Mouse (Mus musculus): ENCODE measurements around the gene B3galt5. TPM values are rescaled to one million over a fixed set of nuclear protein-coding genes. Genes with fewer than 3 reads are reported as not detected.

The B3galt5 gene
- 1.0 and 1.4 TPM in 2 replicates for polyA plus RNA-seq (2016; fragmentation: Nextera tagmentation; extraction: Ambion mirVana)

GRCm38 (mm10) chr16:96235366-96235970 lies at the start of gene B3galt5:
TSS of gene B3galt5 (plus strand) at chr16:96235801.
- H3K9me3 ChIP-seq = no peaks in the 10 kb centered on the region
- H3K27me3 ChIP-seq = no peaks in the 10 kb centered on the region
- H3K4me2 ChIP-seq (replicated peaks) = no peak within 1 kb of the TSS
- 63% methylated on average over 17 of the region's 17 CpGs for WGBS
- ATAC-seq (ENCODE audit: low FRiP score, low read depth) = no peak
- H3K36me3 ChIP-seq = no peaks in the 10 kb centered on the region
- H3K4me3 ChIP-seq = no peak within 1 kb of the TSS
- H3K9ac ChIP-seq (replicated peaks) = no peak within 1 kb of the TSS
- H3K4me1 ChIP-seq = peaks cover 8% of the 10 kb centered on the region; the same call in 1 of the 2 replicates
- H3K27ac ChIP-seq (replicated peaks) = peak within 1 kb of the TSS; percentile 27; the same call in 1 of the 2 replicates

DNA sequence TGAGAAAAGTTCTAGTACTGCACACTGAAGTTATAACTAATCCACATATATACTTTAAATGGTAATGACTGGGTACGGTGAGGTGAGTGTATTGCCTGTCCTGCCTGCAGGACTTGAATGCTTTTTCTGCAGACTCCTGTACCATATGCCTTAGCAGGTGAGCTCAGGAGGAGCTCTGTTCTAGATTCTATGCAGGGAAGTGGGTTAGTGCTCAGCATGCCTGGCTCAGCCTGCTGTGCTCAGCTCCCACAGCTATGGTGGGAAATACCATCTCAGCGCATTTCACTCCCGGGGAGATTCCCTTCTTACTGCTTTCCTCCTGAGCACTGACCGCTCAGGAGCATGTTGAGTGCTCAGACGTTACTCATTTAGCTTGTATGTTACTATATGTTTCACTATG lies 48.0 kb upstream of the B3galt5 start:
- H3K36me3 ChIP-seq = no peaks in the 10 kb centered on the region; the same call in 1 of the 2 replicates
- H3K4me1 ChIP-seq = peaks cover 6% of the 10 kb centered on the region; the same call in 1 of the 2 replicates
- no peak for ATAC-seq (ENCODE audit: low FRiP score, low read depth)
- 90% methylated on average over 5 of the region's 5 CpGs for WGBS
- H3K9ac ChIP-seq (replicated peaks) = no peak overlapping the region
- no peak overlapping the region for H3K4me2 ChIP-seq (replicated peaks)
- peaks cover 4% of the 10 kb centered on the region; the same call in 1 of the 2 replicates for H3K9me3 ChIP-seq
- 0 out of 2 replicates have a peak, but pooled peaks cover 4% of the 10 kb centered on the region for H3K27me3 ChIP-seq
- no peak overlapping the region for H3K4me3 ChIP-seq
- H3K27ac ChIP-seq (replicated peaks) = no peak overlapping the region

GRCm38 (mm10) chr16:96191531-96192506 lies 43.8 kb upstream of the B3galt5 start, which contains the start of gene Lca5l:
TSS of gene Lca5l (minus strand) at chr16:96192271.
- 1% methylated on average over 77 of the region's 77 CpGs for WGBS
- H3K4me3 ChIP-seq = peak within 1 kb of the TSS; percentile 77
- H3K27ac ChIP-seq (replicated peaks) = peak within 1 kb of the TSS; percentile 64; the same call in 1 of the 2 replicates
- peaks cover 6% of the 10 kb centered on the region; the same call in 1 of the 2 replicates for H3K4me1 ChIP-seq
- H3K27me3 ChIP-seq = 0 out of 2 replicates have a peak, but pooled peaks cover 4% of the 10 kb centered on the region
- H3K9me3 ChIP-seq = no peaks in the 10 kb centered on the region
- H3K9ac ChIP-seq (replicated peaks) = peak within 1 kb of the TSS; percentile 79
- peak; percentile 99 for ATAC-seq (ENCODE audit: low FRiP score, low read depth)
- peak within 1 kb of the TSS; percentile 58 for H3K4me2 ChIP-seq (replicated peaks)
- no peaks in the 10 kb centered on the region for H3K36me3 ChIP-seq

- no peaks in the 10 kb centered on the region for H3K9me3 ChIP-seq
- peak within 1 kb of the TSS; percentile 58 for H3K4me2 ChIP-seq (replicated peaks)
- peak within 1 kb of the TSS; percentile 29 for H3K4me3 ChIP-seq
- H3K36me3 ChIP-seq = no peaks in the 10 kb centered on the region
- H3K27ac ChIP-seq (replicated peaks) = no peak within 1 kb of the TSS
- peak; percentile 68 for ATAC-seq (ENCODE audit: low FRiP score, low read depth)
- H3K27me3 ChIP-seq = no peaks in the 10 kb centered on the region; the same call in 1 of the 2 replicates
- no peak within 1 kb of the TSS; the same call in 1 of the 2 replicates for H3K9ac ChIP-seq (replicated peaks)
- 9% methylated on average over 20 of the region's 20 CpGs for WGBS
- H3K4me1 ChIP-seq = peaks cover 10% of the 10 kb centered on the region
These were observed 35.5 kb upstream of the B3galt5 start, which contains the start of gene Sh3bgr for GRCm38 (mm10) chr16:96199913-96200701. TSS of gene Sh3bgr (plus strand) at chr16:96200450.

GRCm38 (mm10) chr16:96200702-96201028 lies 34.9 kb upstream of the B3galt5 start:
- Histone ChIP-seq H3K4me3 (peak overlapping the region; percentile 29), H3K4me2 (replicated peaks) (peak overlapping the region; percentile 58), H3K9me3 (no peaks in the 10 kb centered on the region), H3K27ac (replicated peaks) (no peak overlapping the region), H3K27me3 (no peaks in the 10 kb centered on the region; the same call in 1 of the 2 replicates), H3K36me3 (no peaks in the 10 kb centered on the region), H3K9ac (replicated peaks) (no peak overlapping the region; the same call in 1 of the 2 replicates), H3K4me1 (peaks cover 10% of the 10 kb centered on the region)
- ATAC-seq (ENCODE audit: low FRiP score, low read depth) = no peak
- WGBS = 43% methylated on average over 9 of the region's 9 CpGs

GRCm38 (mm10) chr16:96201485-96202232 lies 33.9 kb upstream of the B3galt5 start:
- Histone ChIP-seq H3K27me3 (no peaks in the 10 kb centered on the region; the same call in 1 of the 2 replicates), H3K9ac (replicated peaks) (no peak overlapping the region), H3K9me3 (no peaks in the 10 kb centered on the region), H3K36me3 (no peaks in the 10 kb centered on the region), H3K4me1 (peaks cover 10% of the 10 kb centered on the region), H3K4me2 (replicated peaks) (no peak overlapping the region), H3K4me3 (no peak overlapping the region), H3K27ac (replicated peaks) (no peak overlapping the region)
- ATAC-seq (ENCODE audit: low FRiP score, low read depth) = no peak
- 82% methylated on average over 11 of the region's 11 CpGs for WGBS

DNA sequence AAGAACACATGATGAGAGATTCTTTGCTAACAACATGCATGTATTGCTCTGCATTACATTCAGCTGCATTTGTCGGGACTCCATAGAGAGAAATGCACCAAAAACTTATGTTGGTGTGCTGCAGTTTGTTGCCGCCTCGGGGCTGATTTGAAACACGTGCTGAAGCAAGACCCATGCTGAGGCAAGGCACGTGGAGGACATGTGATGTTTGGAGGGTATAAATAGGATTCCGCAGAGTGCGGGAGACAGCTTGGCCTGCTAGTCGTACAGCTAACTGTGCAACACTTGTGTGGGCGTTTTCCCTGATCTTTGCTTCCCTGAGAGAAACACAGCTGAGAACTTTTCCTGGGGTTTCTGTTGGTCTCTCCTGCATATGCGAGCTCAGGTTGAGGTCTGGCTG lies 25.8 kb upstream of the B3galt5 start:
- H3K36me3 ChIP-seq = no peaks in the 10 kb centered on the region
- H3K27ac ChIP-seq (replicated peaks) = no peak overlapping the region
- no peak for ATAC-seq (ENCODE audit: low FRiP score, low read depth)
- no peak overlapping the region for H3K4me3 ChIP-seq
- no peak overlapping the region for H3K9ac ChIP-seq (replicated peaks)
- H3K27me3 ChIP-seq = no peaks in the 10 kb centered on the region
- 79% methylated on average over 10 of the region's 10 CpGs for WGBS
- H3K9me3 ChIP-seq = no peaks in the 10 kb centered on the region; the same call in 1 of the 2 replicates
- no peaks in the 10 kb centered on the region for H3K4me1 ChIP-seq
- H3K4me2 ChIP-seq (replicated peaks) = no peak overlapping the region

DNA sequence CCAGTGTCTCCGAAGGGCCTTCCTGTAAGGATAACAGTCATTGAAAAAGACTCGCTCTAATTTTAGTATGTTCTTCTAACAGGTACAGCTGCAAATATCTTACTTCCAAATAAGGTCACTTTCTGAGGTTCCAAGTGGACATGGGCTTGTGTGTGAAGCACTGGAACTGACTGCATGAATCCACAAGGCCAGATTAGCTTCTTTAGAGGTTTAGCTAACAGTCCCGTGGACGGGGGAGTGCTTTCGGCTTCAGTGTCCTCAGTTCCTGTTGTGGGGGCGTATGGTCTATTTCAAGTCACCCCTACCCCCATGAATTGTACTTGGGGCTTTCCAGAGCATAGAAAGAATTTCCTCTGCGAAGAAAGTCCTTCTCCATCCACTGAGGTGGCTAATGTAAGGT lies 24.7 kb upstream of the B3galt5 start:
- H3K27ac ChIP-seq (replicated peaks) = no peak overlapping the region
- no peak overlapping the region for H3K4me2 ChIP-seq (replicated peaks)
- no peak overlapping the region for H3K9ac ChIP-seq (replicated peaks)
- no peak overlapping the region for H3K4me3 ChIP-seq
- WGBS = 90% methylated on average over 7 of the region's 7 CpGs
- no peaks in the 10 kb centered on the region for H3K4me1 ChIP-seq
- no peak for ATAC-seq (ENCODE audit: low FRiP score, low read depth)
- H3K36me3 ChIP-seq = no peaks in the 10 kb centered on the region
- H3K9me3 ChIP-seq = no peaks in the 10 kb centered on the region; the same call in 1 of the 2 replicates
- no peaks in the 10 kb centered on the region for H3K27me3 ChIP-seq

DNA sequence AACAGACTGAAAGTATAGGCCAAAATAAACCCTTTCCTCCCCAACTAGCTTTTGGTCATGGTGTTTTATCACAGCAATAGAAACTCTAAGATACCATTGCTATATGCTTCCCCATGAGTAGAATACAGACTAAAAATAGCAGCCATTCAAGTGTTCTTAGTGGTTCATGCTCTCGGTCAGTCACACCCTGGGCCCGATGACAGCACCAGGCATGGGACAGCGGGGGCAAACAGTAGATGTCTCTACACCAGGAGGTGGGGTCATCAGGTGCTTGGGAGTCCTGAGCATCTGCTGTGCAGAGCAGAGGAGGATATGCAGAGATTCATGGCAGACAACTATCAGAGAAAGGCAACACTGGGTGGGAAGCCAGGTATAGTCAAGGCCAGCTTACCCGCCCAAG lies 22.6 kb upstream of the B3galt5 start:
- Histone ChIP-seq H3K9ac (replicated peaks) (no peak overlapping the region), H3K4me1 (no peaks in the 10 kb centered on the region), H3K27ac (replicated peaks) (no peak overlapping the region), H3K9me3 (no peaks in the 10 kb centered on the region; the same call in 1 of the 2 replicates), H3K36me3 (no peaks in the 10 kb centered on the region), H3K4me2 (replicated peaks) (no peak overlapping the region), H3K27me3 (no peaks in the 10 kb centered on the region), H3K4me3 (no peak overlapping the region)
- 90% methylated on average over 4 of the region's 4 CpGs for WGBS
- ATAC-seq (ENCODE audit: low FRiP score, low read depth) = no peak

DNA sequence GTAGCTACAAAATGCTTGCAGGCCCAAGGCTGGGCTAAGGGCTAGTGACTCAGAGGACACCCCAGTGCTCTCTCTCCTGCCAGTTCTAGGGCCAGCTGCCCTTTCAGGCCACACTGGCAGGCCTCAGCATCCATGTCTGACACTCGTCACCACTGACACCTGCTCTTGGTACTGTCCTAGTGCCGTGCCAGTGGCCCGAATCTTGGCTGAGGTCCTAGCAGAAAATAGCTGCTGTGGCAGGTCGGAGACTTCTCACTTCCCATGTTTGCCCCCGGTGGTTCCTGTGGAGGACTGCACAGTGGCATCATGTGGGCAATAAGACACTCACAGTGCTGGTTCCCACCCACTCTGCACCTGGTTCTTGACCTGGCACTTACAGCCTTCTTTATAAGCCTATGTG lies 14.1 kb upstream of the B3galt5 start:
- Histone ChIP-seq H3K27ac (replicated peaks) (no peak overlapping the region), H3K36me3 (no peaks in the 10 kb centered on the region), H3K4me1 (no peaks in the 10 kb centered on the region), H3K9ac (replicated peaks) (no peak overlapping the region), H3K4me2 (replicated peaks) (no peak overlapping the region), H3K4me3 (no peak overlapping the region), H3K27me3 (no peaks in the 10 kb centered on the region), H3K9me3 (no peaks in the 10 kb centered on the region)
- 81% methylated on average over 5 of the region's 5 CpGs for WGBS
- no peak for ATAC-seq (ENCODE audit: low FRiP score, low read depth)

- WGBS = 85% methylated on average over 3 of the region's 3 CpGs
- Histone ChIP-seq H3K9ac (replicated peaks) (no peak overlapping the region), H3K4me3 (no peak overlapping the region), H3K27me3 (no peaks in the 10 kb centered on the region), H3K27ac (replicated peaks) (no peak overlapping the region), H3K4me2 (replicated peaks) (no peak overlapping the region), H3K4me1 (no peaks in the 10 kb centered on the region), H3K9me3 (no peaks in the 10 kb centered on the region), H3K36me3 (no peaks in the 10 kb centered on the region)
- ATAC-seq (ENCODE audit: low FRiP score, low read depth) = no peak
These were observed 13.6 kb upstream of the B3galt5 start for GRCm38 (mm10) chr16:96221959-96222358.

Measured in midbrain, embryonic 12.5 days (tissue).